Mouse (Mus musculus): Measurements from ENCODE around the gene Tnrc6c. TPM values are rescaled to one million over a fixed set of nuclear protein-coding genes. Genes with fewer than 3 reads are reported as not detected.

The Tnrc6c gene
- polyA plus RNA-seq, 1 experiment from 2014 or later = 14.4 TPM

DNA sequence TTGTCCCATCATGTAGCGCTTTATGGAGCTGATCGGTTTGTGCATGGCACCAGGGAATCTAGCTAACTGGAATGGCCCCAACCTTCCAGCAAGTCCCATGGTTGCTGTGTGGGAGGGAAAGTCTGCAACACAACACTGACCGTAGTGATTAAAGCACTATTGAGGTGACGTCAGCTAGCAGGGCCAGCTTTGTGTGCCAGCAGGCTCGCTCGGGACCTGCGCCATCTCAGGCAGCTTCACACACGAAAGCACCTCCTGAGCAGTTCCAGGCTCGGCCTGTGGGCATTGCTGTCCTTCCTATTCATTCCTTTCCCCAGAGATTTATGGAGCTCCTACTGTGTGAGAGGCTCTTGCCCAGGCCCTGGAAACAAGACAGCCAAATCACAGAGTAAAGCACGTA, 10.8 kb upstream of the Tnrc6c start:
- Histone ChIP-seq H3K4me1 (replicated peaks) (peaks cover 18% of the 10 kb centered on the region; the same call in 1 of the 2 replicates), H3K36me3 (no peaks in the 10 kb centered on the region), H3K4me3 (no peak overlapping the region), H3K9me3 (no peaks in the 10 kb centered on the region), H3K27ac (no peak overlapping the region), H3K27me3 (ENCODE audit: insufficient read depth, poor library complexity, severe bottlenecking) (peaks cover 11% of the 10 kb centered on the region)
- no peak for DNase-seq (ENCODE audit: low spot score)
- WGBS = 70% methylated on average over 10 of the region's 10 CpGs

DNA sequence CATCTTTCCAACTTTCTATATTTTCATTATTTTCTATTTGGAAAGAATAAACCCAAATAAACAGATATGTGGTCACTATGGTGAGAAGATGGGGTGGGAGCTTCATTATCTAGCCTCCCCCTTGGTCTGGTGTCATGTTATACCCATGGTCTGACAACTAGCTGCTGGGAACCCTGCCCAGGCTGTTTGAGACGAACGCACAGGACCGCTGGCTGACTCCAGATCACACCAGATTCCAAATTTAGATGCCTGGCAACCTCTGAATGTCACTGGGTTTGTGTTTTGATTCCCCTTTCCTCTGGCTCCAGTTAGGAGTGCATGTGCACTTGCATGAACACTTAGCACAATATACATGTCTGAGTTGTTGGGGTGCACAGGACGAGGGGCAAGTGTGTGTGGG, 7.3 kb upstream of the Tnrc6c start:
- WGBS = 71% methylated on average over 4 of the region's 4 CpGs
- Histone ChIP-seq H3K4me3 (no peak overlapping the region), H3K27me3 (ENCODE audit: insufficient read depth, poor library complexity, severe bottlenecking) (peaks cover 21% of the 10 kb centered on the region), H3K4me1 (replicated peaks) (0 out of 2 replicates have a peak, but pooled peaks cover 13% of the 10 kb centered on the region), H3K36me3 (no peaks in the 10 kb centered on the region), H3K27ac (no peak overlapping the region), H3K9me3 (no peaks in the 10 kb centered on the region)
- DNase-seq (ENCODE audit: low spot score) = no peak

DNA sequence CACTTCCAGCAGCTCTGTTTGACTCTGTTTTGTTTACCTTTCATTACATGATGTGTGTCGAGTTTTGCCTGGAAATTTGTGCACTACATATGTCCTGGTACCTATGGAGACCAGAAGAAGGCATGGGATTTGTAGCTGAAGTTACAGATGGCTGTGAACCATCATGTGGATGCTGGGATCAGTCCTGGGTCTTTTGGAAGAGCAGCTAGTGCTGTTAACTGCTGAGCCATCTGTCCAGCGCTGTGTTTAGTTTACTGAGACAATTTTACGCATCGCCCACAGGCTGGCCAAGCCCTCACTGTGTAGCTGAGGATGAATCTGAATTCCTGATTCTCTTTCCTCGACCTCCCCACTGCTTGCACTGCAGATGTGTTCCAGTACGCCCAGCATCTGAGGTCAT, 6.1 kb upstream of the Tnrc6c start:
- H3K36me3 ChIP-seq = no peaks in the 10 kb centered on the region
- 78% methylated on average over 6 of the region's 6 CpGs for WGBS
- H3K27me3 ChIP-seq (ENCODE audit: insufficient read depth, poor library complexity, severe bottlenecking) = peaks cover 31% of the 10 kb centered on the region
- H3K4me3 ChIP-seq = no peak overlapping the region
- H3K4me1 ChIP-seq (replicated peaks) = peaks cover 15% of the 10 kb centered on the region
- H3K27ac ChIP-seq = no peak overlapping the region
- no peak for DNase-seq (ENCODE audit: low spot score)
- H3K9me3 ChIP-seq = no peaks in the 10 kb centered on the region

DNA sequence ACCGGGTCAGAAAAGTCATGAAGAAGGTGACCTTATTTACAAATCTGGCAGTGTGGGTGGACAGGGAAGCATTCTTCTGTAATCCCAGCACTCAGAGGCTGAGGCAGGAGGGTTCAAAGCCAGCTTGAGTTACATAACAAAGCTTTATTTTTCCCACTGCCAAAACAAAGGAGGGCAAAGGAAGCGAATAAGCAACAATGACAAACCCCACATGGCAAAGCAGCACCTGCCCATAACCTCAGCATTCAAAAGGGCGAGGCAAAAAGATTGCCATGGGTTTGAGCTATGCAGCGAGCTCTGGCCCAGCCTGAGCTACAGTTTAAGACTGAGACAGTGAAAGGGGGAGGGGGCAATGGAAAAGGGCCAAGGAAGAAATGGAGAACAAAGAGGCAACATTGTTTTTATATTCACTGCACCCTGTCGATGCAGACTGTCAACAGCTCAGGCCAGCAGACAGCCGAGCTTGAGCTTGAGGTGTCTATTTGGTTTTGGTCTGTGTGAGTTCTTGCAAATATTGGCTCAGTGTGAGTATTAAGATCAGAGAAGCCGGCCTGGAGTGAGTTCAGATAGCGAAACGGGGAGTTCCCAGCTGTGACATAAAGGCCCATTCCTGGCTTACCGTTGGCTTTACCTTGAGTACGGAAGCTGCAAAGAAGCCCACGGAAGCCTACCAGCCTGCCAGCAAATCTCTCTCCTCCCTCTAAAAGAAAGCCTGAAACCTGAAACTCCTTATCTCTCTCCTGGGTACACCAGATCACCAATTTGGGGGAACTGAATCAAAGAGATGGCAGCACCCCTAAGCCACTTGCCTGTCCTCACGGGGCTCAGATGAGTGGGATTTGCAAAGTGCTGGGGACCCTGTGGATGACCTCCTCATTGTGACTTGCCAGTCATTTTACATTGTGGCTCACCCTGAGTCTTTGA, 3.1 kb upstream of the Tnrc6c start:
- 76% methylated on average over 13 of the region's 13 CpGs for WGBS
- DNase-seq (ENCODE audit: low spot score) = no peak

DNA sequence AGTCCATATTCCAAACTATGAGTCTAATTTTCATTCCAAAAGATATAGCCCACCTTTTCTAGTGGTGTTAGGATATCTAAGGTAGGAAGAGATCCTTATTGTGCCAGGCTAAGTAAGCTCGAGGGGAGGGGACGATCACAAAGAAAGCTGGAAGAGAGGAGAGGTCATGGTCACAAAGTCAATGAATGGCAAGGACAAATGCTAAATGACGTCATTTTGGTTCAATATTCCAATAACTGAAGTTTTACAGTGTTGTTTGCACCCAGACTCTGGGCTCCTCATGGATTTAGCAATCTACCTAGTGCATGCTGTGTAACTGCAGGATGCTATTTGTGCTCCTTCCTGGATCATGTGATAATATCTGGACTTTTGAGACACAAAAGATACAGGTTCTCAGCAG, 1.2 kb upstream of the Tnrc6c start:
- Histone ChIP-seq H3K4me3 (peak overlapping the region; percentile 93), H3K27ac (no peak overlapping the region; the same call in 1 of the 2 replicates), H3K27me3 (ENCODE audit: insufficient read depth, poor library complexity, severe bottlenecking) (peaks cover 24% of the 10 kb centered on the region), H3K4me1 (replicated peaks) (peaks cover 38% of the 10 kb centered on the region), H3K9me3 (no peaks in the 10 kb centered on the region), H3K36me3 (no peaks in the 10 kb centered on the region)
- 64% methylated on average over 3 of the region's 3 CpGs for WGBS
- DNase-seq (ENCODE audit: low spot score) = no peak

More for the DNA sequence above, 3.1 kb upstream of the Tnrc6c start:
- no peaks in the 10 kb centered on the region for H3K9me3 ChIP-seq
- no peak overlapping the region for H3K27ac ChIP-seq
- peaks cover 19% of the 10 kb centered on the region for H3K4me1 ChIP-seq (replicated peaks)
- H3K36me3 ChIP-seq = no peaks in the 10 kb centered on the region
- H3K4me3 ChIP-seq = no peak overlapping the region
- peaks cover 24% of the 10 kb centered on the region for H3K27me3 ChIP-seq (ENCODE audit: insufficient read depth, poor library complexity, severe bottlenecking)

DNA sequence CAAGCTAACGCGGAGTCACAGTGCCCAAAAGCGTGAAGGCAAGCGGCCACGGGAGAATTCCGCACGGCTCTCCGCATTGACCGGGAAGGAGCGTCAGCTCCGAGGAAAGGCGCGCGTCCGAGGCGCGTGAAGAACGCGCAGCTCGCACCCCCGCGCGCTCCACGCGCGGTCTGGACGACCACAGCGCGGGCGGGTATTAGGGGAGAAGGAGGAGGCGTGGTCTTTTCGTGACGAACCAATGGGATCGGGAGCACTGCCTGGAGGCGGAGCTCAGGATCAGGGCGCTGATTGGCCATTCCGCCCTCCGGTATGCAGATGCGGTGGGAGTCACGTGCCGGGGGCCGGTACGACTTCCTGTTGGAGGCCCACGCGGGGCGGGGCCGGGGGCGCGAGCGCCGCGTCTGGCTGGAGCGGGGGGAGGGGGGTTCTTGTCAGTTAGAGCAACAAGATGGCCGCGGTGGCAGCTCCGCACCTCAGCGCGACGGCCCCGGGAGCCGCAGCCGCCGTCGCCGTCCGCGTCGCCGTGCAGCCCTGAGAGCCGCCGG, 363 bp downstream of the Tnrc6c start:
- Histone ChIP-seq H3K27me3 (ENCODE audit: insufficient read depth, poor library complexity, severe bottlenecking) (peaks cover 24% of the 10 kb centered on the region), H3K4me3 (peak overlapping the region; percentile 93), H3K27ac (peak overlapping the region; percentile 98), H3K36me3 (no peaks in the 10 kb centered on the region), H3K4me1 (replicated peaks) (peaks cover 53% of the 10 kb centered on the region), H3K9me3 (no peaks in the 10 kb centered on the region)
- DNase-seq (ENCODE audit: low spot score) = peak; percentile 100
- under 1% methylated on average over 70 of the region's 71 CpGs for WGBS

DNA sequence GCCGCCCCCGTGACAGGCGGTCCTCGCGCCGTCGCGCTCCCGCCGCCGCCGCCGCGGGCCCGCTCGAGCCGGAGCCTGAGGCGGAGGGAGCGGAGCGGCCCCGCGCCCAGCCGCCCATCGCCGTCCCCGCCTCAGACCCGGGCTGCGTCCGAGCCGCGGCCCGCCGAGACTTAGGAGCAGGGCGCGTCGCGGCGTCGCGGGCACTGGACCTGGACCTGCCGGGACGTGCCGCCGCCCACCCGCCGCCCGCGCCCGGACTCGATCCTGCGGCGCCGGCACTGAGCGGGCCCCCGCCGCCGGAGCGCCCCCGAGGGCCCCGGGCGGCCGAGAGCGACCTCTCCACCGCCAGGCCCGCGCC, 824 bp downstream of the Tnrc6c start:
- WGBS = 2% methylated on average over 66 of the region's 66 CpGs
- H3K36me3 ChIP-seq = no peaks in the 10 kb centered on the region

DNA sequence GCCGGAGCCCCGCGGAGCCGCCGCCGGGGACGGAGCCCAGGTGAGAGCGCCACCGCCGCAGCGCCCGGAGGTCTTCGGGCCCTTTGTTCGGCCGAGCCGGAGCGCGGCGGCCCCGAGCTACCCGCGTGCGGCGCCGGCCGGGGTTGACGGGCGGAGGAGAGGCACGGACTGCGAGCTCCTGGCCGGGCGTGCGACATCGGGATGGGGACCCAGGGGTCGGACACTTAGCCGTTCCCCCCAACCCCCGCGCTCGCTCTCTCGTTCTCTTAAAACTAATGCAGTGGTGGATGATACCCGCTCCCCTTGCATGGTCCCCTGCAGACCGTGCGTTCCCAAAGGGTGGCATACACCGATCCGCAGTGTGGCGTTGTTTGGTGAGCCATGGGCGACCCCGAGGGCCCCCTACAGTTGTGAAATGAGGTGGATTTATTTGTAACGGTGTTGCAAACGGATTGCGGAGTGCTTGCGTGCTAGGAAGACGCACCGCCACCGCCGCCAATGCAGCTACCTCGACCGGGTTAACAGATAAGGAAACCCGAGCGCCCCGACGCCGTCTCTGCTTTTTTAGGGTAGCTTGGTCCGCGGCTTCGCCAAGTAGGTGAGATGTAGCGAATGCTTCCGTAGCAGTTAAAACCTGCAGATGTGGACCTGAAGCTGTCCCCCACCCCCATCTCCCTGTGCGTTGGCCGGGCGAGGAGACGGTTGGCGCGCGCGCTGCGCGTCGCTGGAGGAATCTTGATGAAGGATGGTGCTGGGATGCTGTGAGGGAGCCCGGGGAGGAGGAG, 1.4 kb downstream of the Tnrc6c start:
- WGBS = under 1% methylated on average over 80 of the region's 80 CpGs
- Histone ChIP-seq H3K36me3 (no peaks in the 10 kb centered on the region), H3K27me3 (ENCODE audit: insufficient read depth, poor library complexity, severe bottlenecking) (peaks cover 24% of the 10 kb centered on the region), H3K9me3 (no peaks in the 10 kb centered on the region), H3K27ac (peak overlapping the region; percentile 98), H3K4me3 (peak overlapping the region; percentile 93), H3K4me1 (replicated peaks) (peaks cover 54% of the 10 kb centered on the region)
- peak; percentile 68 for DNase-seq (ENCODE audit: low spot score)

More for the DNA sequence above, 824 bp downstream of the Tnrc6c start:
- peak overlapping the region; percentile 98 for H3K27ac ChIP-seq
- peaks cover 24% of the 10 kb centered on the region for H3K27me3 ChIP-seq (ENCODE audit: insufficient read depth, poor library complexity, severe bottlenecking)
- H3K4me3 ChIP-seq = peak overlapping the region; percentile 93
- H3K9me3 ChIP-seq = no peaks in the 10 kb centered on the region
- peaks cover 54% of the 10 kb centered on the region for H3K4me1 ChIP-seq (replicated peaks)
- no peak for DNase-seq (ENCODE audit: low spot score)

DNA sequence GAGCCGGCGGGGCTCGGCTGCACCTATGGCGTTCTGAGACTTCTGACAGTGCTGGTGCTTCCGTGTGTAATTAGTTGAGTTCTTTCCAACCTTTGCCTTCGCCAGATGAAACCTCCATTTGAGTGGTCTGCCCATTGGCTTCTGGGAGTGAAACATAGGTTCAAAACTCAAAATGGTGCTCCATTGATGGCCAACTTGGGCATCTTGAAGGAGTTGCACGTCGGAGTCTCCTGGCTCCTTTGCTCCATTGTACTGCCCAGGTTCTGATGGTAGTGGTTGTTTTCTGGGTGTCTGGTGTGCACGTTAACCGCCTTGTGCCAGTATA, 1.9 kb downstream of the Tnrc6c start:
- Histone ChIP-seq H3K9me3 (no peaks in the 10 kb centered on the region), H3K4me3 (peak overlapping the region; percentile 93), H3K27ac (peak overlapping the region; percentile 98), H3K27me3 (ENCODE audit: insufficient read depth, poor library complexity, severe bottlenecking) (peaks cover 21% of the 10 kb centered on the region), H3K4me1 (replicated peaks) (peaks cover 54% of the 10 kb centered on the region), H3K36me3 (no peaks in the 10 kb centered on the region)
- DNase-seq (ENCODE audit: low spot score) = no peak
- 6% methylated on average over 10 of the region's 10 CpGs for WGBS

DNA sequence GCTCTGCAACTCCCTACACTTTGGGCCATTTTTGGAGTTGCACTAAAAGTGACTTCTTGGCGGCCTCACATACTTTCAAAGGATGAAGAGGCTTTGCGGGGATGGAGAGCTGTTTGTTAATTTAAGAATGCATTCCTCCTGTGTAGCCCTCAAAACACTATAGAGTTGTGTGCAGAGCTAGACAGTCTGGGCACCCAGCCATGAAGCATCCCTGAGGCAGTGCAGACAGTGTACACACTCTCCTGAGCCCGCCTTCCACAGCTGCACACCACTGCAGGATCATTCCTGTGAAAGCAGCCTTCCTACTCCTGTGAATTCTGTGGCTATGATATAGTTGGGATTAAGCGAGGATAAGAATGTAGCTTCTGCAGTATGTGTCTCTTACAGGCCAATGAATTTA, 4.9 kb downstream of the Tnrc6c start:
- DNase-seq (ENCODE audit: low spot score) = no peak
- Histone ChIP-seq H3K4me1 (replicated peaks) (peaks cover 40% of the 10 kb centered on the region), H3K27me3 (ENCODE audit: insufficient read depth, poor library complexity, severe bottlenecking) (no peaks in the 10 kb centered on the region), H3K9me3 (no peaks in the 10 kb centered on the region), H3K27ac (no peak overlapping the region), H3K4me3 (no peak overlapping the region), H3K36me3 (no peaks in the 10 kb centered on the region)
- WGBS = 67% methylated on average over 4 of the region's 4 CpGs

DNA sequence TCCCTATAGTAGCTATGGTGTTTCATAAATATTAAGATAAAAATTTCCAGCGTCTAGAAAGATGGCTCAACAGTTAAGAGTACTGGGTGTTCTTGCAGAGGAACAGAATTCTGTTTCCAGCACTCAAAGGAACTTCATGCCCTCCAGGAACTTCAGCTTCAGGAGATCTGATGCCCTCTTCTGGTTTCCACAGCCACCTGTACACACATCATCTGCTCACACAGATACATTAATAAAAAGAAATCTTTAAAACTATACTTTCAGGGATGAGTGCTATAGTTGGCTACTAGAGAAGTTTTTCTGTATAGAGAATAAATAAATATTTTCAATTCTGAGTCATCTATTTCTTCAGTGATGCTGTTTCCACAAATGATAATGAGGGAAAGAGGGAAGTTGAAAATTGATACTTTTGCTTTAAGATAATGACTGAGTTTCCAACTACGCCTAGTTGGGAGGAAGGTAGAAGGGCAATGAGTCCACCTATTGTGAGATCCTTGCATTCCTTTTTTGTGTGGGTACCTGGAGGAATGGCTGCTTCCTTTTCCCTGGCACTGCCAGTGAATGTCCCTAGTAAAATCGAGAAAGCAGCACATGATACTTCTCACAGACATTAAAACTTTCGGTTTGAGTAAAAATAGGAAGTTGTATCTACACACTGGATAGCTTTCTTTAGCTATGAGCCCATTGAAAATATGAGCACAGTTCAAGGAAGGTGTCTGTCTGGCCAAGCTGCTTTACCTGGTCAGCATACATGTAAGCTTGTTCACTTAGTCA, 9.1 kb downstream of the Tnrc6c start:
- no peak for DNase-seq (ENCODE audit: low spot score)
- no peak overlapping the region for H3K4me3 ChIP-seq
- H3K4me1 ChIP-seq (replicated peaks) = peaks cover 30% of the 10 kb centered on the region
- no peaks in the 10 kb centered on the region for H3K27me3 ChIP-seq (ENCODE audit: insufficient read depth, poor library complexity, severe bottlenecking)
- H3K36me3 ChIP-seq = no peaks in the 10 kb centered on the region
- H3K9me3 ChIP-seq = no peaks in the 10 kb centered on the region
- H3K27ac ChIP-seq = no peak overlapping the region
- WGBS = 80% methylated on average over 4 of the region's 4 CpGs

DNA sequence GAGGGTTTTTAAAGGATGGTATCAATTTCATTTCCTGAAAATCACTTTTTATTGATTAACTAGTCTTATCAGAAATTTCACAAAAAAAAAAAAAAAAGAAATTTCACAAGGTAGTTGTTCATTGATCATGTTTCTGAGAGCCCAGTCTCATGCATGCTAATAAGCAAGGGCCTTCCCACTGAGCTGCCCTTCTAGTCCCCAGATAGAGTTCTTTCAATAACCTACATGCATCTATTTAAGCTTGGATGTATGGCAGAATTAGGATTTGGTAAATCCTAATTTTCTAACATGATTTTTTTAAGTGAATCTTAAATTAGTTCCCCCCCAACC, 9.7 kb downstream of the Tnrc6c start:
- H3K27me3 ChIP-seq (ENCODE audit: insufficient read depth, poor library complexity, severe bottlenecking) = no peaks in the 10 kb centered on the region
- no peak overlapping the region for H3K27ac ChIP-seq
- no peaks in the 10 kb centered on the region for H3K9me3 ChIP-seq
- H3K4me3 ChIP-seq = no peak overlapping the region
- no peak for DNase-seq (ENCODE audit: low spot score)
- H3K4me1 ChIP-seq (replicated peaks) = peaks cover 25% of the 10 kb centered on the region
- H3K36me3 ChIP-seq = no peaks in the 10 kb centered on the region
